Mouse (Mus musculus) forebrain, embryonic 10.5 days (tissue): Measurements from ENCODE around the gene Zfp184. TPM values are rescaled to one million over a fixed set of nuclear protein-coding genes. Genes with fewer than 3 reads are reported as not detected.

Experiments used
- microRNA counts: library from miRNA; unstranded; fragments of <30 nt; microRNA quantifications from one replicate; lab custom pipeline; 2017
- microRNA-seq: library from miRNA; unstranded; fragments of <30 nt; microRNA quantifications from one replicate; pipeline ENCODE4, GENCODE M21; 2017
- polyA plus RNA-seq: library from polyadenylated mRNA; unstranded; fragments of >200 nt; fragmentation: Nextera tagmentation; extraction: Ambion mirVana; gene quantifications from 2 replicates; pipeline ENCODE4 v1.2.1, GENCODE M21; 2016

Zfp184 gene
- polyA plus RNA-seq, 1 experiment from 2014 or later: 24.3 TPM

MicroRNAs encoded within 50 kb of the gene (microRNA counts, 519-probe panel; counts per million panel counts)
- 7,561 counts per million, percentile 97 among the panel's probes with 10 or more counts for microRNA mmu-miR-1983 (lab: Ali Mortazavi, UCI)

Small RNA genes lying within 50 kb of the gene (microRNA-seq; reads per million reads assigned to microRNA genes)
- gene Gm44456 (3.3 reads per million, percentile 5 among the genes with 10 or more reads in this experiment), gene Mir1983 (7,434 reads per million, percentile 92 among the genes with 10 or more reads in this experiment)

Other genes with a start within 250 kb of the Zfp184 start
- gene Olfr1359, start 247.0 kb upstream of the Zfp184 start, polyA plus RNA-seq: not detected in 2 replicates
- 1.5 and 2.0 TPM in 2 replicates for gene Hist1h2bl, start 229.0 kb upstream of the Zfp184 start, polyA plus RNA-seq
- 11.9 and 12.0 TPM in 2 replicates for gene Hist1h2ai, start 228.7 kb upstream of the Zfp184 start, polyA plus RNA-seq
- 9.4 and 11.1 TPM in 2 replicates for gene Hist1h3h, start 227.4 kb upstream of the Zfp184 start, polyA plus RNA-seq
- 5.3 and 5.6 TPM in 2 replicates for gene Hist1h2bm, start 223.1 kb upstream of the Zfp184 start, polyA plus RNA-seq
- 0.97 and 1.8 TPM in 2 replicates for gene Hist1h4j, start 210.0 kb upstream of the Zfp184 start, polyA plus RNA-seq
- 1.8 and 5.8 TPM in 2 replicates for gene Hist1h4k, start 194.6 kb upstream of the Zfp184 start, polyA plus RNA-seq
- gene Hist1h2ak, start 191.3 kb upstream of the Zfp184 start, polyA plus RNA-seq: 17.5 and 18.1 TPM in 2 replicates
- 1.6 and 1.8 TPM in 2 replicates for gene Hist1h2bn, start 191.0 kb upstream of the Zfp184 start, polyA plus RNA-seq
- gene Hist1h1b, start 164.5 kb upstream of the Zfp184 start, polyA plus RNA-seq: 37.0 and 43.0 TPM in 2 replicates
- 120 and 124 TPM in 2 replicates for gene Hist1h3i, start 161.7 kb upstream of the Zfp184 start, polyA plus RNA-seq
- 11.9 and 17.4 TPM in 2 replicates for gene Hist1h2an, start 157.9 kb upstream of the Zfp184 start, polyA plus RNA-seq
- gene Hist1h2bp, start 157.6 kb upstream of the Zfp184 start, polyA plus RNA-seq: 4.3 and 4.8 TPM in 2 replicates
- gene Hist1h2bq, start 134.9 kb upstream of the Zfp184 start, polyA plus RNA-seq: 19.8 and 21.9 TPM in 2 replicates
- gene Hist1h2ao, start 134.6 kb upstream of the Zfp184 start, polyA plus RNA-seq: 4.2 TPM in 1 of 2 replicates, not detected in the other
- not detected in 2 replicates for gene Hist1h4m, start 133.3 kb upstream of the Zfp184 start, polyA plus RNA-seq
- gene Hist1h4n, start 112.9 kb upstream of the Zfp184 start, polyA plus RNA-seq: 9.3 and 9.4 TPM in 2 replicates
- 6,723 and 6,843 TPM in 2 replicates for gene Hist1h2ap, start 111.6 kb upstream of the Zfp184 start, polyA plus RNA-seq
- gene Hist1h2br, start 111.4 kb upstream of the Zfp184 start, polyA plus RNA-seq: 20.1 and 23.1 TPM in 2 replicates
- 0.09 TPM in 1 of 2 replicates, not detected in the other for gene Pom121l2, start 36.1 kb downstream of the Zfp184 start, polyA plus RNA-seq
- gene Prss16, start 64.6 kb downstream of the Zfp184 start, polyA plus RNA-seq: 0.26 and 0.41 TPM in 2 replicates
- 12.1 and 14.3 TPM in 2 replicates for gene Hist1h2ah, start 90.5 kb downstream of the Zfp184 start, polyA plus RNA-seq
- gene Hist1h2bk, start 90.8 kb downstream of the Zfp184 start, polyA plus RNA-seq: 6.4 and 7.7 TPM in 2 replicates
- 53.1 and 58.6 TPM in 2 replicates for gene Hist1h4i, start 96.3 kb downstream of the Zfp184 start, polyA plus RNA-seq
- gene Hist1h2ag, start 97.8 kb downstream of the Zfp184 start, polyA plus RNA-seq: 54.9 and 55.0 TPM in 2 replicates
- 11.7 and 14.9 TPM in 2 replicates for gene Hist1h2bj, start 98.1 kb downstream of the Zfp184 start, polyA plus RNA-seq
- gene Vmn1r188, start 139.3 kb downstream of the Zfp184 start, polyA plus RNA-seq: not detected in 2 replicates
- gene Vmn1r189, start 160.7 kb downstream of the Zfp184 start, polyA plus RNA-seq: not detected in 2 replicates
- gene Vmn1r191, start 238.9 kb downstream of the Zfp184 start, polyA plus RNA-seq: not detected in 2 replicates
- not detected in 2 replicates for gene Vmn1r192, start 246.0 kb downstream of the Zfp184 start, polyA plus RNA-seq